Mouse (Mus musculus): ENCODE measurements at regions not wholly inside any gene's neighbourhood (a gene's known extent, or its start where the extent isn't known, plus 50 kb on each side); places are given as distances from the start of the nearest gene placed in this dataset.

DNA sequence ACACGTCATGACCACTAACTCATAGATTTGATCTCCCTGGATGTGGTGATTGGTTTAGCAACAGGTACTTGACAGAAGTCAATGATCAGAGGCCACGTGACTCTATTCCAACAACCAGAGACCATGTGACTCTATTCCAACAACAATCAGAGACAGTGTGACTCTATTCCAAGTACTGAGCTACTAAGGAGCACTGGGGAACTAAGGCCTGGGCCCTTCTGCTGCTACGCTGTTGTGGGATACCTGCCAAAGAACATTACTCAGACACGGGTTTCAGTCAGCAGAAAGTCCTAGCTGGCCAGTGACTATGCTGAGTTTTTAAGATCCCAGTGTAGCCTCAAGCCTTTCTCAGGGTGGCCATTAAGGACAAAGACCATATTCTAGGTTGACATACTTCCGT is 66.3 kb upstream of the Smndc1 start:
- TF ChIP-seq CTCF (IDR thresholded peaks at IDR 0.05; ENCODE audit: low read depth), result no peak
- TF ChIP-seq EP300 (IDR thresholded peaks at IDR 0.05; ENCODE audit: low read depth), result no peak
- Histone ChIP-seq H3K36me3 (replicated peaks; ENCODE audit: control insufficient read depth, insufficient read depth, low read depth) (no peaks in the 10 kb centered on the region), H3K9me3 (ENCODE audit: control insufficient read depth, low read length) (no peaks in the 10 kb centered on the region), H3K27ac (no peak overlapping the region), H3K9ac (replicated peaks) (no peak overlapping the region), H3K27me3 (ENCODE audit: control insufficient read depth, insufficient read depth, low read length) (no peaks in the 10 kb centered on the region), H3K4me1 (replicated peaks; ENCODE audit: control insufficient read depth in 2 of 2, insufficient read depth in 2 of 2, low read length in 1 of 2) (peaks cover 0 to 2% of the 10 kb centered on the region in 2 experiments; a peak in 1 of 4 replicates), H3K4me2 (ENCODE audit: low read depth) (no peak overlapping the region), H3K4me3 (ENCODE audit: insufficient read depth in 1 of 2, low read depth in 2 of 2, low read length in 2 of 2) (no peak overlapping the region)
- DNase-seq (ENCODE audit: low read depth in 3 of 3, low spot score in 3 of 3) (no peak), ATAC-seq (ENCODE audit: insufficient read depth) (no peak)
- 66% methylated on average over 5 of the region's 5 CpGs for WGBS (ENCODE audit: insufficient replicate concordance)

DNA sequence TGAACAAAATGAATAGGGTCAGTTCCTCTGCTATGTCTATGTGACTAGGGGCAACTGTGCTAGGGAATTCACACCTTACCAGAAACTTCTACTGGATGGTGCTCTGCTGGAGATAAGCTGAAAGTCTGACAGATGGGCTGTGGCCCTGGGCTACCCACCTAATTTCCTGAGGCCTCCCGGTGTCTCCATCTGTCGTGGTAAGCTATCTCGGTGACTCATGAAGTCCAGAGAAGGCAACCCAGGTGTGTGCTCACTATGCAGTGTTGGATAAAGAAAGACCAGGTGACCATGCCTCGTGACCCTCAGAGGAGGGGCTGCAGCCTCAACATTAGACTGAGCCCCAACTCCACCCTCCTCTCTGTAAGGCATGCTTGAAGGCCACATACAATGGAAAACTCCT is 64.2 kb upstream of the Smndc1 start:
- no peak overlapping the region for H3K4me2 ChIP-seq (ENCODE audit: low read depth)
- 28% methylated on average over 4 of the region's 4 CpGs for WGBS (ENCODE audit: insufficient replicate concordance)
- peaks cover 0 to 5% of the 10 kb centered on the region in 2 experiments; a peak in 1 of 4 replicates for H3K4me1 ChIP-seq (replicated peaks; ENCODE audit: control insufficient read depth in 2 of 2, insufficient read depth in 2 of 2, low read length in 1 of 2)
- H3K9me3 ChIP-seq (ENCODE audit: control insufficient read depth, low read length), result no peaks in the 10 kb centered on the region
- no peaks in the 10 kb centered on the region for H3K36me3 ChIP-seq (replicated peaks; ENCODE audit: control insufficient read depth, insufficient read depth, low read depth)
- no peak overlapping the region for H3K4me3 ChIP-seq (ENCODE audit: insufficient read depth in 1 of 2, low read depth in 2 of 2, low read length in 2 of 2)
- no peak for TF ChIP-seq EP300 (IDR thresholded peaks at IDR 0.05; ENCODE audit: low read depth)
- TF ChIP-seq CTCF (IDR thresholded peaks at IDR 0.05; ENCODE audit: low read depth), result no peak
- no peak overlapping the region for H3K27ac ChIP-seq
- DNase-seq (ENCODE audit: low read depth in 3 of 3, low spot score in 3 of 3), result no peak
- no peaks in the 10 kb centered on the region for H3K27me3 ChIP-seq (ENCODE audit: control insufficient read depth, insufficient read depth, low read length)
- H3K9ac ChIP-seq (replicated peaks), result no peak overlapping the region
- ATAC-seq (ENCODE audit: insufficient read depth), result no peak

DNA sequence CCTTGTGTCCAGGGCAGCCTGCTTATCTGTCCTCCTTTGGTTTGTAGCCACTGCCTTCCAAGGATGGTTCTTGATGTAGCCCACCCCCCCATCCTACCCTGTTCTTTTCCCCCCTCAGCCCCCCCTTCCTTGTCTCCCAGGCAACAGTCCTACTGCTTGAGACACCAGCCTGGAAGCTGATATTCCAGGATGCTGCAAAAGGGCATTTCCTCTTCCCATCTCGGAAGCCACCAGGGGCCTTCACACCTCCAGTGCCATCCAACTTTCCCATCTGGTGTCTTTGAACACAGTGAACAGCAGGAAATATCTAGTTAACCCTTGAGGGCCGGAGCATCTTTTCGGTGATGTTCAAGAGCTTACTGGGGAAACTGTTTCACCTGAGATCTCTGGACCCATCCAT is 63.7 kb upstream of the Smndc1 start:
- Histone ChIP-seq H3K9ac (replicated peaks) (no peak overlapping the region), H3K9me3 (ENCODE audit: control insufficient read depth, low read length) (no peaks in the 10 kb centered on the region), H3K4me1 (replicated peaks; ENCODE audit: control insufficient read depth in 2 of 2, insufficient read depth in 2 of 2, low read length in 1 of 2) (peaks cover 0 to 8% of the 10 kb centered on the region in 2 experiments; a peak in 1 of 4 replicates), H3K27ac (no peak overlapping the region), H3K27me3 (ENCODE audit: control insufficient read depth, insufficient read depth, low read length) (no peaks in the 10 kb centered on the region), H3K4me2 (ENCODE audit: low read depth) (no peak overlapping the region), H3K4me3 (ENCODE audit: insufficient read depth in 1 of 2, low read depth in 2 of 2, low read length in 2 of 2) (no peak overlapping the region), H3K36me3 (replicated peaks; ENCODE audit: control insufficient read depth, insufficient read depth, low read depth) (no peaks in the 10 kb centered on the region)
- DNase-seq (ENCODE audit: low read depth in 3 of 3, low spot score in 3 of 3) (no peak), ATAC-seq (ENCODE audit: insufficient read depth) (no peak)
- WGBS (ENCODE audit: insufficient replicate concordance), result 69% methylated on average over 3 of the region's 3 CpGs
- no peak for TF ChIP-seq CTCF (IDR thresholded peaks at IDR 0.05; ENCODE audit: low read depth)

DNA sequence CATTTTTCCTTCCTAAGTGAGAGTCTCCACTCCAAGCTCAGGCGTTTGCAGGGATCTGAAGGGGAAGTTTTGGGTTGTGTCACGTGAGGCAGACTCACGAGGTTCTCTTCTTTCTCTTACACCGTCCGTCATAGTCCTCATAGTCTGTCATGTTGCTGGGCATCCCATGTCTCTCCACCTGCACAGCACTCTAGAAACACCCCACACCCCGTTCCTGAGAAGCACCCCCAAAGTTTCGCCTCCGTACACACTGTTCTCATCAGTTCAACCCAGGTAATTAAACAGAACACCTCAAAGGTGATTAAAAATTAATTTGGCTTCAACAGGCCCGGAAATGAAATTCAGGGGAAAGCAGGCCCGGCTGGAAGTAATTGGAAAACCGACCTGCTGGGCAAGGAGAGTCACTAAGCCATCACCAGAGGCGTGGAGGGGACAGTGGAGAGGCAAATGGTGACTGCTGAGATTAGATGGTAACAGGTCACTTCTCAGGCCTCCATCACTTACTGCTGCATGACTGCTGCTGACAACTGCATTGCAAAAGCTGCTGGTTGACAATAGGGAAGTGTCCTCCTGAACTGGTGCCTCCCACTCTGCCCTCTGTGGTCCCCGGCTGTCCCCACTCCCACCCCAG is 63.1 kb upstream of the Smndc1 start:
- Histone ChIP-seq H3K27me3 (ENCODE audit: control insufficient read depth, insufficient read depth, low read length) (no peaks in the 10 kb centered on the region), H3K36me3 (replicated peaks; ENCODE audit: control insufficient read depth, insufficient read depth, low read depth) (no peaks in the 10 kb centered on the region), H3K27ac (no peak overlapping the region), H3K4me3 (ENCODE audit: insufficient read depth in 1 of 2, low read depth in 2 of 2, low read length in 2 of 2) (no peak overlapping the region), H3K4me1 (replicated peaks; ENCODE audit: control insufficient read depth in 2 of 2, insufficient read depth in 2 of 2, low read length in 1 of 2) (peaks cover 0 to 8% of the 10 kb centered on the region in 2 experiments; a peak in 1 of 4 replicates), H3K9ac (replicated peaks) (no peak overlapping the region), H3K9me3 (ENCODE audit: control insufficient read depth, low read length) (no peaks in the 10 kb centered on the region), H3K4me2 (ENCODE audit: low read depth) (no peak overlapping the region)
- DNase-seq (ENCODE audit: low read depth in 3 of 3, low spot score in 3 of 3) (no peak), ATAC-seq (ENCODE audit: insufficient read depth) (no peak)
- WGBS (ENCODE audit: insufficient replicate concordance), result 55% methylated on average over 13 of the region's 13 CpGs
- no peak for TF ChIP-seq EP300 (IDR thresholded peaks at IDR 0.05; ENCODE audit: low read depth)
- no peak for TF ChIP-seq CTCF (IDR thresholded peaks at IDR 0.05; ENCODE audit: low read depth)

DNA sequence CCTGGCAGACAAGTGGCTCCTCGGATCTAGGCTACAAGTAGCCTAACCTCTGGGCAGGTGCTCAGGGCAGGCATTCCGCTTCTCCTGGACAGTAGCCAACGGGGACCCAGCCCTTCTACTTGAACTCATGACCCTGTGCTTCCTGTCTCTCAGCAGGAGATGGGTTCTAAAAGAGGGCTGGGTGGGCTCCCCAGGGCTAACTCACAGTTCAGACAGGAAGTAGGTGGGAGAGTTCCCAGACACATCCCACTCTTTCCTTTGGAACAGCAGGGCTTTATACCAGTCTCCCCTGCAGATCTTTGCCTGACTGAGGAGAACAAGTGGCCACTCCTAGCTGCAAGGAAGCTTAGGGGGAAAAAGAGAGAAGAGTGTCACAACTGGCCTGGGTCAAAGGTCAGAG is 62.0 kb upstream of the Smndc1 start:
- no peak overlapping the region for H3K4me3 ChIP-seq (ENCODE audit: insufficient read depth in 1 of 2, low read depth in 2 of 2, low read length in 2 of 2)
- no peak for ATAC-seq (ENCODE audit: insufficient read depth)
- WGBS (ENCODE audit: insufficient replicate concordance), result 39% methylated on average over 3 of the region's 3 CpGs
- H3K27ac ChIP-seq, result no peak overlapping the region
- no peak for DNase-seq (ENCODE audit: low read depth in 3 of 3, low spot score in 3 of 3)
- no peak overlapping the region for H3K4me2 ChIP-seq (ENCODE audit: low read depth)
- H3K36me3 ChIP-seq (replicated peaks; ENCODE audit: control insufficient read depth, insufficient read depth, low read depth), result no peaks in the 10 kb centered on the region
- peaks cover 0 to 8% of the 10 kb centered on the region in 2 experiments; a peak in 1 of 4 replicates for H3K4me1 ChIP-seq (replicated peaks; ENCODE audit: control insufficient read depth in 2 of 2, insufficient read depth in 2 of 2, low read length in 1 of 2)
- H3K9me3 ChIP-seq (ENCODE audit: control insufficient read depth, low read length), result no peaks in the 10 kb centered on the region
- H3K9ac ChIP-seq (replicated peaks), result no peak overlapping the region
- TF ChIP-seq EP300 (IDR thresholded peaks at IDR 0.05; ENCODE audit: low read depth) (no peak), CTCF (IDR thresholded peaks at IDR 0.05; ENCODE audit: low read depth) (no peak)
- H3K27me3 ChIP-seq (ENCODE audit: control insufficient read depth, insufficient read depth, low read length), result no peaks in the 10 kb centered on the region

All from liver, embryonic 14.5 days (tissue).